Mouse (Mus musculus) cerebellum, postnatal 10 days (tissue): ENCODE results near the gene Zfp605.
A peak's percentile ranks its signal among the peaks of the same experiment; 100 is the strongest.
"Not testable (repeated sequence)": the region's sequence is repeated elsewhere in the genome, so short reads cannot be mapped to it uniquely, and the experiment has no call there.

Experiments used
- DNase-seq, 2 experiments: peaks; one replicate each; pipeline ENCODE4 v3.0.0; 2021; ENCODE audit warnings: mixed read lengths in 2 of 2

Gene Zfp605

GRCm38 (mm10) chr5:110107581-110108304 lies 2.1 kb upstream of the Zfp605 start, which contains the start of gene Gtpbp6:
Gene Gtpbp6 (minus strand): TSS chr5:110108197.
- DNase-seq, result peak; percentile 97 to 98

GRCm38 (mm10) chr5:110108305-110108628 lies 1.6 kb upstream of the Zfp605 start:
- no peak for DNase-seq

- DNase-seq, result not testable (repeated sequence)
Measured at GRCm38 (mm10) chr5:110122380-110122779, 12.5 kb downstream of the Zfp605 start.

- peak; percentile 100 for DNase-seq
Measured at GRCm38 (mm10) chr5:110135293-110136086, 25.6 kb downstream of the Zfp605 start, which contains the start of gene Chfr. Gene Chfr (plus strand): TSS chr5:110135842.

- no peak for DNase-seq
Measured at GRCm38 (mm10) chr5:110136087-110136464, 26.2 kb downstream of the Zfp605 start.

GRCm38 (mm10) chr5:110137816-110138215 lies 27.9 kb downstream of the Zfp605 start:
- DNase-seq, result no peak

GRCm38 (mm10) chr5:110139325-110139724 lies 29.4 kb downstream of the Zfp605 start:
- DNase-seq, result no peak

DNA sequence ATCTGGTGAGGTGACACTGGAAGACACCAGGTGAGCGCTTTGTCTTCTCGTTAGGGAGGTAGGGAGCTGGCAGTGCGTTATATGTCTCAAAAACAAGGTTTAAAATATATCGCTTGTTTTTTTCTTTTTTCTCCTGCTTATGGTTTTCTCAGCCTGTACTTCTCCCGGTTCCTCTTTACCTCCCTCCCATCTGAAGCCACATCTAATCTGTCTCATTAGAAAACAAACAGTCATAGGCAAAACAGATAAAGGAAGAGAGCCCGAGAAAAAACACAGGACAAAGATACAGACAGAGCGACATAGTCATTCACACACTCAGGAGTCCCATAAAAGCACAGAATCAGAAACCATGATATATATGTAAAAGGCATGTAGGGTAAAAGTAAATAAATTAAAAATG lies 30.5 kb downstream of the Zfp605 start:
- no peak for DNase-seq

- DNase-seq, result no peak
Measured at GRCm38 (mm10) chr5:110142309-110142708, 32.4 kb downstream of the Zfp605 start.

DNA sequence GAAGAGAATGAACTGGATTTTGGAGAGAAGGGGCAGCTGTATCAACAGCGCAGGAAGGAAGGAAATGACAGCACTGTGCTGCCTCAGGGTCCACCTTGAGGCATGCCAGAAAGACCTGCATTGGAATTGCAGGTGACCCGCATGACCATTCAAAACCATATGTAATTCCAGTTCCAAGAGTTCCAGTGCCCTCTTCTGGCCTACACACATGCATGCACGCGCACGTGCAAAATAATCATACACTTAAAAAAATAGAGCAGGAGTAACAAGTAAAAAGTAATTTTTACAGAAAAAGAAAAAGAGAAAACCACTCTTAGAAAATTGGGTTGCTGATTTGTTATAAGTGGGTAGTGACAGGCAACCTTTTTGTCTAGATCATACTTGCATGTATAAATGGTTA lies 33.1 kb downstream of the Zfp605 start:
- DNase-seq, result peak; percentile 11 to 25

GRCm38 (mm10) chr5:110169374-110169773 lies 59.5 kb downstream of the Zfp605 start:
- DNase-seq, result no peak

- peak; percentile 95 to 97 for DNase-seq
Measured at GRCm38 (mm10) chr5:110176362-110177020, 66.6 kb downstream of the Zfp605 start, which contains the start of gene Golga3. Gene Golga3 (plus strand): TSS chr5:110176701.

GRCm38 (mm10) chr5:110177021-110177420 lies 67.1 kb downstream of the Zfp605 start:
- DNase-seq, result no peak

DNA sequence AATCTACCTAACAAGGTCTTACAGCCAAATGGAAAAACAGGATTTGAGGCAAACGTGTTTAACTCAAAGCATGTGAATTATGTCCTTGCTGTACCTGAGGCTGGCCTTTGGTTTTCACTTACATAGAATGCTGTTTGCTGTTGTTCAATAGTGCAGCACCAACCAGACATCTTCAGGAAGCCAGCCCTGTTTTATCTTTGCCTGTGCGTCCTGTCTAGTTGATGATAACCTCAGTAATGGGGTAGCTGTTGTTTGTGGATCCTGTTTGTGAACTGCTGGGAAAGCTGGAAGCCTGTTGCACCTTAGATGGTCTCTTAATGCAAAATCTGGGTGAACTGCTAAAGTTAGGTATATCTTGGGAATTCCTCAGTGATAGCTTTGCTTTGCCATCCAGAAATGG lies 68.7 kb downstream of the Zfp605 start:
- DNase-seq, result no peak
